Mouse (Mus musculus) heart, postnatal 4 days (tissue): ENCODE measurements around the gene Parp16. TPM values are rescaled to one million over a fixed set of nuclear protein-coding genes. Genes with fewer than 3 reads are reported as not detected.

Experiments used
- DNase-seq: peaks from one replicate; pipeline ENCODE4 v3.0.0; 2021
- total RNA-seq, 2 experiments: library from RNA; stranded (reverse); gene quantifications; 2 replicates each; pipeline ENCODE4 v1.2.3; 2021

Gene Parp16
- 1 to 10 TPM; 3.7 to 3.8 TPM for total RNA-seq

- no peak for DNase-seq
Observed at GRCm38 (mm10) chr9:65195053-65195452, at the start of gene Parp16. Gene Parp16 (plus strand): TSS chr9:65195353.

GRCm38 (mm10) chr9:65146001-65146400 lies 49.2 kb upstream of the Parp16 start:
- DNase-seq: no peak

- no peak for DNase-seq
Observed at GRCm38 (mm10) chr9:65148507-65148906, 46.6 kb upstream of the Parp16 start.

- DNase-seq: no peak
Observed at GRCm38 (mm10) chr9:65152711-65153330, 42.3 kb upstream of the Parp16 start.

- no peak for DNase-seq
Observed at GRCm38 (mm10) chr9:65153331-65153711, 41.8 kb upstream of the Parp16 start.

GRCm38 (mm10) chr9:65154692-65155455 lies 40.3 kb upstream of the Parp16 start:
- DNase-seq: no peak

- DNase-seq: no peak
Observed at GRCm38 (mm10) chr9:65156604-65157003, 38.5 kb upstream of the Parp16 start.

- no peak for DNase-seq
Observed at GRCm38 (mm10) chr9:65157631-65158030, 37.5 kb upstream of the Parp16 start.

- DNase-seq: no peak
Observed at GRCm38 (mm10) chr9:65161188-65161587, 34.0 kb upstream of the Parp16 start.

- DNase-seq: no peak
Observed at GRCm38 (mm10) chr9:65161881-65162280, 33.3 kb upstream of the Parp16 start.

- DNase-seq: no peak
Observed at GRCm38 (mm10) chr9:65162711-65163639, 32.2 kb upstream of the Parp16 start.

- DNase-seq: no peak
Observed at GRCm38 (mm10) chr9:65164870-65165269, 30.3 kb upstream of the Parp16 start.

GRCm38 (mm10) chr9:65166386-65166785 lies 28.8 kb upstream of the Parp16 start:
- DNase-seq: no peak

- no peak for DNase-seq
Observed at GRCm38 (mm10) chr9:65168534-65168933, 26.6 kb upstream of the Parp16 start.

- DNase-seq: no peak
Observed at GRCm38 (mm10) chr9:65168952-65169351, 26.2 kb upstream of the Parp16 start.

GRCm38 (mm10) chr9:65172654-65173053 lies 22.5 kb upstream of the Parp16 start:
- DNase-seq: no peak

GRCm38 (mm10) chr9:65175234-65175938 lies 19.8 kb upstream of the Parp16 start:
- no peak for DNase-seq

- DNase-seq: no peak
Observed at GRCm38 (mm10) chr9:65175939-65176871, 18.9 kb upstream of the Parp16 start.

GRCm38 (mm10) chr9:65177497-65177896 lies 17.7 kb upstream of the Parp16 start:
- no peak for DNase-seq

GRCm38 (mm10) chr9:65177912-65178311 lies 17.2 kb upstream of the Parp16 start:
- DNase-seq: no peak
